Mouse (Mus musculus): Measurements from ENCODE around the gene Pitx1. TPM values are rescaled to one million over a fixed set of nuclear protein-coding genes. Genes with fewer than 3 reads are reported as not detected.

Gene Pitx1
- polyA plus RNA-seq, 2 experiments, result 59.5 to 63.1 TPM

GRCm38 (mm10) chr13:55784268-55784667 is 51.7 kb downstream of the Pitx1 start, which contains the start of gene Catsper3:
Gene Catsper3, plus strand, starts transcription at chr13:55784568.
- no peak within 1 kb of the TSS for H3K9ac ChIP-seq (ENCODE audit: low read depth, low read length, severe bottlenecking)
- no peak for ATAC-seq (ENCODE audit: low FRiP score, low read depth)
- no peak within 1 kb of the TSS for H3K4me3 ChIP-seq (replicated peaks; ENCODE audit: low read length)
- H3K9me3 ChIP-seq (ENCODE audit: control insufficient read depth, low read length), result no peaks in the 10 kb centered on the region
- no peaks in the 10 kb centered on the region for H3K27me3 ChIP-seq (ENCODE audit: control insufficient read depth, insufficient read depth, low read length)
- H3K4me2 ChIP-seq (replicated peaks; ENCODE audit: low read depth, low read length, severe bottlenecking), result no peak within 1 kb of the TSS
- no peaks in the 10 kb centered on the region for H3K4me1 ChIP-seq (ENCODE audit: control insufficient read depth, insufficient read depth, low read length)
- WGBS, result 85% methylated on average over 3 of the region's 3 CpGs
- no peak for DNase-seq (ENCODE audit: low spot score)
- H3K27ac ChIP-seq (replicated peaks; ENCODE audit: low read depth, low read length), result no peak within 1 kb of the TSS
- TF ChIP-seq POLR2A (IDR thresholded peaks at IDR 0.05; ENCODE audit: borderline replicate concordance, extremely low read depth, insufficient read depth, insufficient read length), result no peak
- no peaks in the 10 kb centered on the region for H3K36me3 ChIP-seq (ENCODE audit: control insufficient read depth, insufficient read depth, low read length)

DNA sequence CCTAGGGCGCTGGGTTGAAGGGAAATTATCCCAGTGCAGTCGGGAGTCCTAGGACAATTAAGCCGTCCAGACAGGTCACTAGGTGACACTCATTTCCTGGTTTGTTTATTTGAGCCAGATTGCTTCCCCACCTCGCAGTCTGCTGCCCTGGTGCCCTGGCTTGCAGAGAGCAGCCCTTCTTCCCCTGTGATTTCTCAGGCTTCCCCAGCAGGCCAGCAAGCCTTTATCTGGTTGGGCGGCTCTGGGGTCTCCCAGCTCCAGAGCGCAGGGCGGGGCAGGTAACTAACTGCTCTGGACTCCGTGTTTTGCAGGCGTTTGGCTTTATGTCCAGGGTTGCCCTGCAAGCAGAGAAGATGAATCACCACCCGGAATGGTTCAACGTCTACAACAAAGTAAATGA is 60.9 kb downstream of the Pitx1 start:
- no peak overlapping the region for H3K4me3 ChIP-seq (replicated peaks; ENCODE audit: low read length)
- no peak overlapping the region for H3K27ac ChIP-seq (replicated peaks; ENCODE audit: low read depth, low read length)
- DNase-seq (ENCODE audit: low spot score), result no peak
- WGBS, result 13% methylated on average over 11 of the region's 11 CpGs
- H3K9ac ChIP-seq (ENCODE audit: low read depth, low read length, severe bottlenecking), result no peak overlapping the region
- no peaks in the 10 kb centered on the region for H3K27me3 ChIP-seq (ENCODE audit: control insufficient read depth, insufficient read depth, low read length)
- H3K36me3 ChIP-seq (ENCODE audit: control insufficient read depth, insufficient read depth, low read length), result no peaks in the 10 kb centered on the region
- no peak for TF ChIP-seq POLR2A (IDR thresholded peaks at IDR 0.05; ENCODE audit: borderline replicate concordance, extremely low read depth, insufficient read depth, insufficient read length)
- H3K9me3 ChIP-seq (ENCODE audit: control insufficient read depth, low read length), result no peaks in the 10 kb centered on the region
- no peak overlapping the region for H3K4me2 ChIP-seq (replicated peaks; ENCODE audit: low read depth, low read length, severe bottlenecking)
- peaks cover 4% of the 10 kb centered on the region; the same call in 1 of the 2 replicates for H3K4me1 ChIP-seq (ENCODE audit: control insufficient read depth, insufficient read depth, low read length)
- no peak for ATAC-seq (ENCODE audit: low FRiP score, low read depth)

Other genes starting within 250 kb of the Pitx1 start
- gene B4galt7, start 236.3 kb downstream of the Pitx1 start, polyA plus RNA-seq (2012; rRNA removed), result 39.3 and 53.0 TPM in 2 replicates
- 10.1 and 12.5 TPM in 2 replicates for gene B4galt7, start 236.3 kb downstream of the Pitx1 start, polyA plus RNA-seq (2014; fragmentation: Nextera tagmentation; extraction: Ambion mirVana)
- gene Caml, start 213.2 kb downstream of the Pitx1 start, polyA plus RNA-seq (2012; rRNA removed), result 55.3 and 60.7 TPM in 2 replicates
- gene Caml, start 213.2 kb downstream of the Pitx1 start, polyA plus RNA-seq (2014; fragmentation: Nextera tagmentation; extraction: Ambion mirVana), result 59.4 and 60.4 TPM in 2 replicates
- gene Ddx46, start 201.2 kb downstream of the Pitx1 start, polyA plus RNA-seq (2012; rRNA removed), result 36.5 and 48.7 TPM in 2 replicates
- gene Ddx46, start 201.2 kb downstream of the Pitx1 start, polyA plus RNA-seq (2014; fragmentation: Nextera tagmentation; extraction: Ambion mirVana), result 33.0 and 36.0 TPM in 2 replicates
- gene B230219D22Rik, start 143.1 kb downstream of the Pitx1 start, polyA plus RNA-seq (2012; rRNA removed), result 75.9 and 87.5 TPM in 2 replicates
- 60.7 and 67.8 TPM in 2 replicates for gene B230219D22Rik, start 143.1 kb downstream of the Pitx1 start, polyA plus RNA-seq (2014; fragmentation: Nextera tagmentation; extraction: Ambion mirVana)
- 61.8 and 64.4 TPM in 2 replicates for gene Txndc15, start 121.5 kb downstream of the Pitx1 start, polyA plus RNA-seq (2012; rRNA removed)
- gene Txndc15, start 121.5 kb downstream of the Pitx1 start, polyA plus RNA-seq (2014; fragmentation: Nextera tagmentation; extraction: Ambion mirVana), result 104 and 109 TPM in 2 replicates
- 24.3 and 41.7 TPM in 2 replicates for gene Pcbd2, start 108.8 kb downstream of the Pitx1 start, polyA plus RNA-seq (2012; rRNA removed)
- 40.9 and 46.2 TPM in 2 replicates for gene Pcbd2, start 108.8 kb downstream of the Pitx1 start, polyA plus RNA-seq (2014; fragmentation: Nextera tagmentation; extraction: Ambion mirVana)
- gene Catsper3, start 51.6 kb downstream of the Pitx1 start, polyA plus RNA-seq (2012; rRNA removed), result 0.18 TPM in 2 replicates
- gene Catsper3, start 51.6 kb downstream of the Pitx1 start, polyA plus RNA-seq (2014; fragmentation: Nextera tagmentation; extraction: Ambion mirVana), result 0.15 TPM in 1 of 2 replicates, not detected in the other